Mouse (Mus musculus) heart, embryonic 11.5 days (tissue): ENCODE results near the gene Sema6c. TPM values are rescaled to one million over a fixed set of nuclear protein-coding genes. Genes with fewer than 3 reads are reported as not detected.

ENCODE experiments used
- ATAC-seq: fragments of 200-750 bp; cut with Nextera tagmentation; replicated peaks from 2 replicates; pipeline ENCODE4 v1.8.0; 2017; ENCODE audit warnings: moderate library complexity; ENCODE audit not compliant: insufficient number of reproducible peaks, low FRiP score, low TSS enrichment
- H3K27ac ChIP-seq: fragments of 300-500 bp; sonication (generic); 2 replicates; pipeline ENCODE4 v1.5.1; 2014; ENCODE audit warnings: mild to moderate bottlenecking, low read depth, low read length
- H3K27me3 ChIP-seq: fragments of 300-500 bp; sonication (generic); 2 replicates; pipeline ENCODE4 v1.6.1; 2014; ENCODE audit warnings: mild to moderate bottlenecking, low read length, mixed read lengths; ENCODE audit not compliant: control insufficient read depth, insufficient read depth
- H3K36me3 ChIP-seq: fragments of 300-500 bp; sonication (generic); 2 replicates; pipeline ENCODE4 v1.6.1; 2014; ENCODE audit warnings: mild to moderate bottlenecking, low read length, moderate library complexity, mixed read lengths; ENCODE audit not compliant: control insufficient read depth, insufficient read depth
- H3K4me1 ChIP-seq: fragments of 300-500 bp; sonication (generic); 2 replicates; pipeline ENCODE4 v1.6.1; 2014; ENCODE audit warnings: low read length; ENCODE audit not compliant: control insufficient read depth, insufficient read depth
- H3K4me2 ChIP-seq: fragments of 300-500 bp; sonication (generic); 2 replicates; pipeline ENCODE4 v1.6.1; 2014; ENCODE audit warnings: mild to moderate bottlenecking, moderate library complexity
- H3K4me3 ChIP-seq: fragments of 300-500 bp; sonication (generic); 2 replicates; pipeline ENCODE4 v1.5.1; 2014; ENCODE audit warnings: low read depth, low read length
- H3K9ac ChIP-seq: fragments of 300-500 bp; sonication (generic); 2 replicates; pipeline ENCODE4 v1.6.1; 2014; ENCODE audit warnings: mild to moderate bottlenecking, low read depth, low read length, moderate library complexity
- H3K9me3 ChIP-seq: fragments of 300-500 bp; sonication (generic); replicated peaks from 2 replicates; pipeline ENCODE4 v1.6.1; 2016; ENCODE audit warnings: low read length; ENCODE audit not compliant: control insufficient read depth
- WGBS: fragments of 180-500 bp; shearing (Covaris S2); extraction: QIAGEN DNeasy Blood & Tissue Kit; methylation state at CpG from one replicate; pipeline ENCODE4 v1.1.7; 2014; ENCODE audit not compliant: insufficient replicate concordance; 5-methylcytosine and 5-hydroxymethylcytosine counted together
- polyA plus RNA-seq: library from polyadenylated mRNA; unstranded; fragments of >200 nt; fragmentation: Nextera tagmentation; extraction: Ambion mirVana; gene quantifications from 2 replicates; pipeline ENCODE4 v1.2.1, GENCODE M21; 2014

Gene Sema6c
- polyA plus RNA-seq, 1 experiment from 2014 or later, result 2.2 TPM

DNA sequence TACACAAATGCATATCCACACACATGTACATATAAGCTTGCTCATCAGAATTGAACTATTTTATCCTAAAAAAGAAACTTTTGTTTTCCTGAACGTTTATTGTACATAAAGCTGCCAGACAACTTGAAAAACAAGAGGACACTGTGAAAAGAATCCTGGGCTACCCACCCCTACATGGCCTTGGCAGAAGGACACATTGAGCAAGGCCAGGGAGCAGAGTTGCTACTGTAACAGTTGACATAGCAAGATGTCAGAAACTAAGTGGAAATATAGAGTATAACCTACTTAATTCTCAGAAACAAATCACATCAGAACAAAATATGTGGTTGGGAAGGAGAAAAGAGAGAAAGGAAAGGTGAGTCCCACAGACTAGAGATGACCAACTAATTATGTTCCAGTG lies 21.6 kb downstream of the Sema6c start:
- Histone ChIP-seq H3K4me2 (no peak overlapping the region), H3K36me3 (peaks cover 4% of the 10 kb centered on the region), H3K27ac (no peak overlapping the region), H3K27me3 (no peaks in the 10 kb centered on the region), H3K4me1 (no peaks in the 10 kb centered on the region), H3K4me3 (no peak overlapping the region), H3K9ac (no peak overlapping the region), H3K9me3 (no peaks in the 10 kb centered on the region)
- 42% methylated on average over 1 of the region's 1 CpGs for WGBS
- ATAC-seq, result no peak

DNA sequence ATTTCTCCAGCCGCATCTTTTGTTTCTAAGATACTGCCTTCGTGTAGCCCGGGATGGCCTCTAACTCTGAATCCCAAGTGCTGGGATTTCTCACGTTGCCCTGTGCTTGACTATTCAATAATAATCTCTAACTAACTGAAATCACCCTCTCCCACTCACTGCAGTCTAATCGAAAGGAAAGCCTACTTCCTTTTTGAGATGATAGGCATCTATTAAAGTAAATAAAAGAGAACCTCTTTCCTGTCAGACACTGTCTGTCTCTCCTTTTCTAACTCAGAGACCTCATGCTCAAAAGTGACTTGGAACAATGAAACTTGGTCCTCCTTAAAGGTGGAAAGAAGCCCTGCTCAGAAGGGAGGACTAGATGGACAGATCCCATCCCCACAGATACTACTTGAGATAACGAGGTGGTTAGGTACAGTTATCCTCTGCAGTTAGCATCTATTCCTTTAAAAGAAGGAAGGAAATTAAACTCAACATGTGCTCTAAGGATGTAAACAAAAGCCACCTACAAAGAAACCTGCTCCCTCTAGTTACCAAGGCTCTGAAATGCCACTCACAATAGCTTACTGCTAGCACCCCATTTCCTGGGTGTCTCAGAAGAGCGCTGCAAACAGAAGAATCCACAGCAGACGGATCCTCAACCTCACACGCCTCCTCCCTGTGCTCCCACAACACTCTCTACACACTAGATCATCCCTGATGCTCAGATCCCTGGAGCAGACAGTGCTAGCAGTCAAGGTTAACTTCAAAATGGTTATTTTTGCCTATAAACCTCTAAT lies 24.7 kb downstream of the Sema6c start:
- H3K4me1 ChIP-seq, result no peaks in the 10 kb centered on the region
- 83% methylated on average over 9 of the region's 9 CpGs for WGBS
- H3K36me3 ChIP-seq, result peaks cover 24% of the 10 kb centered on the region
- no peaks in the 10 kb centered on the region for H3K9me3 ChIP-seq
- no peak for ATAC-seq
- H3K27ac ChIP-seq, result no peak overlapping the region
- no peak overlapping the region for H3K4me3 ChIP-seq
- H3K27me3 ChIP-seq, result no peaks in the 10 kb centered on the region
- no peak overlapping the region for H3K9ac ChIP-seq
- H3K4me2 ChIP-seq, result no peak overlapping the region

DNA sequence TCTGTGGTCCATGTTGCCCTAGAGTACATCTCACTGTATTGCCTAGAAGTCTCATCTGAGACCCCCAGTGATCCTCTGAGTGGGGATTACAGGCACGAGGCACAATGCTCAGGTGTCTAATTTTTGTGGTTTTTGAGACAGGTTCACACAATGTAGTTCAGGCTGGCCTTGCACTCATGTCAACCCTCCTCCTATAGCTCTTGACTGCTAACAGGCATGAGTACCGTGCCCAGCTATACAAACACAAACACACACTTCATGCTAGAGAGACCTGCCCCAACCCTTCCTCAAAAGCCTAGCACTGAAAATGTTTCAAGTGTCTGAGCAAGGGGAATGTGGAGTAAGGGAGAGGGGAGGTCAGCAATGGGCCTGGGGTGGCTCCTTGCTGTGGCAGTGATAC lies 25.8 kb downstream of the Sema6c start:
- 96% methylated on average over 2 of the region's 2 CpGs for WGBS

DNA sequence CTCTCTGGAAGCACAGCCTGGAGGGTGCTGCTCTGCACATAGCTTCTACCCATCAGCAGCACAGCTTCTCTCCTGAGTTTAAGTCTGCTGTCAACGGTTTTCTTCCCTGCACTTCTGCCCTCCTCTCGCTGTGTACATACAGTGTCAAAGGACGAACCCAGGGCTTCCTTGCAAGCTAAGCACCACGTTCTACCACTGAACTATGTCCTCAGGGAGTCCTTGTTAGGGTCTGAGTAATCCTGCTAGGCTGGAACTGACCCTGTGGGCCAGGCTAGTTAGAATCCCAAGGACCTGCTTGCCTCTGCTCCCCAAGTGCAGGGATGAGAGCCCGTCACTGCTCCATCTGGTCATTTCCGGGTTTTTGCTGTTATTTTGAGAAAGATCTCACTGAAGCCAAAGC lies 26.6 kb downstream of the Sema6c start:
- ATAC-seq, result no peak
- H3K36me3 ChIP-seq, result peaks cover 25% of the 10 kb centered on the region

More for the DNA sequence above, 25.8 kb downstream of the Sema6c start:
- Histone ChIP-seq H3K4me3 (no peak overlapping the region), H3K4me1 (no peaks in the 10 kb centered on the region), H3K9ac (no peak overlapping the region), H3K27ac (no peak overlapping the region), H3K4me2 (no peak overlapping the region), H3K36me3 (peaks cover 25% of the 10 kb centered on the region), H3K27me3 (no peaks in the 10 kb centered on the region), H3K9me3 (no peaks in the 10 kb centered on the region)
- ATAC-seq, result no peak

DNA sequence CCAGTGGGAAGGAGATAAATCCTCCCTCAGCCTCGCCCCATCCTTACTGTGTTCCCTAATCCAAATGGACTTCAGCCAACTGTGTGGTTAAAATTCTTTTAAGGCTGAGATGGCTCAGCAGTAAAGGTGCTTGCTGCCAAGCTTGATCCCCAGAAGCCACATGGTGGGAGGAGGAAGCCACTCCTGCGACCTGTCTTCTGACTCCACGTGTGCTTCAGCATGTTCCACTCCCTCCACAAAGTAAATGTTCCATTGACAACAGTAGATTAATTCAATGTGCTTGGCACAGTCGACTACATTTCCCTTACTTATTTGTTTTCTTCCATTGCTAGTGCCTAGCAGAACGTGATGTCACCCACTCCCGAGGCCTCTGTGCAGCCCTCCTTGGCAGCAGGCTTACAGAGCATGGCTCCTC lies 34.5 kb downstream of the Sema6c start:
- no peak overlapping the region for H3K4me2 ChIP-seq
- no peaks in the 10 kb centered on the region for H3K27me3 ChIP-seq
- H3K9me3 ChIP-seq, result no peaks in the 10 kb centered on the region
- H3K4me3 ChIP-seq, result no peak overlapping the region
- H3K4me1 ChIP-seq, result no peaks in the 10 kb centered on the region
- no peak for ATAC-seq
- peaks cover 13% of the 10 kb centered on the region for H3K36me3 ChIP-seq
- 88% methylated on average over 6 of the region's 6 CpGs for WGBS
- no peak overlapping the region for H3K9ac ChIP-seq
- no peak overlapping the region for H3K27ac ChIP-seq

More for the DNA sequence above, 26.6 kb downstream of the Sema6c start:
- no peak overlapping the region for H3K9ac ChIP-seq
- H3K27me3 ChIP-seq, result no peaks in the 10 kb centered on the region
- H3K27ac ChIP-seq, result no peak overlapping the region
- WGBS, result 92% methylated on average over 6 of the region's 6 CpGs
- H3K9me3 ChIP-seq, result no peaks in the 10 kb centered on the region
- H3K4me2 ChIP-seq, result no peak overlapping the region
- no peak overlapping the region for H3K4me3 ChIP-seq
- H3K4me1 ChIP-seq, result no peaks in the 10 kb centered on the region

DNA sequence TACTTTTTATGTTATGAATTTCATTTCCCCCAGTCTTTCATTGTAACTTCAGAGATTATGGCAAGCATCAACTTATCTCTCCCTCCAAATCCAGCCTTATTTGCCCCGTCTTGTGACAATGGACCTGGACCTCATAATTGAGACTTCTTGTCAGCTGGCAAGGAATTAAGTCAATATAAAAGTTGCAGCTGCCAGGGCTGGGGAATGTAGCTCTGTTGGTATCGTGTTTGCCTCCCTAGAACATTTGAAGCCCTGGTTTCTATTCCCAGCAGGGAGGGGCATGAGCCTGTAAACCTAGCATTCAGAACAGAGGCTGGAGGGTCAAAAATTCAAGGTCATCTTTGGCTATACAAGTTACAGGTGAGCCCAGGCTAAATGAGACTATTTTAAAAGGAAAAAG lies 35.5 kb downstream of the Sema6c start:
- H3K27me3 ChIP-seq, result no peaks in the 10 kb centered on the region
- 88% methylated on average over 2 of the region's 2 CpGs for WGBS
- no peak overlapping the region for H3K9ac ChIP-seq
- H3K9me3 ChIP-seq, result no peaks in the 10 kb centered on the region
- no peak overlapping the region for H3K4me3 ChIP-seq
- no peak overlapping the region for H3K4me2 ChIP-seq
- no peak overlapping the region for H3K27ac ChIP-seq
- peaks cover 15% of the 10 kb centered on the region for H3K36me3 ChIP-seq
- no peak for ATAC-seq
- no peaks in the 10 kb centered on the region for H3K4me1 ChIP-seq

DNA sequence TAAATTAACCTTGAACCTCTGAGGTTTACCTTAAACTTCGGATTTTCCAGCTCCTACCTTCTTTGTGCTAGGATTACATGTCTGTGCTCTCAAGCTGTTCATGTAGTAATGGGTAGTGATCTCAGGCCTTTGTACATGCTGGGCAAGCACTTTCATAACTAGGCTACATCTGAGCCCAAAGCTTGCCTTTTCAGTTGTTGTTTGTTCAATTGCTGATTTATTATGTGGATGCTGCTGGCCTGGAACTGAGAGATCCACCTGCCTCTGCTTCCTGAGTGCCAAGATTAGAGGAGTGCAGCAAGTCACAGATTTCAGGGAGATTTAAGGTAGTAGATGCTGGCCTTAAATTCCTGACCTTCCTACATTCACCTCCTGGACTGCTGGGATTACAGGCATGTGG lies 38.8 kb downstream of the Sema6c start:
- Histone ChIP-seq H3K9ac (no peak overlapping the region), H3K36me3 (peaks cover 29% of the 10 kb centered on the region)
- WGBS, result 75% methylated on average over 1 of the region's 1 CpGs

DNA sequence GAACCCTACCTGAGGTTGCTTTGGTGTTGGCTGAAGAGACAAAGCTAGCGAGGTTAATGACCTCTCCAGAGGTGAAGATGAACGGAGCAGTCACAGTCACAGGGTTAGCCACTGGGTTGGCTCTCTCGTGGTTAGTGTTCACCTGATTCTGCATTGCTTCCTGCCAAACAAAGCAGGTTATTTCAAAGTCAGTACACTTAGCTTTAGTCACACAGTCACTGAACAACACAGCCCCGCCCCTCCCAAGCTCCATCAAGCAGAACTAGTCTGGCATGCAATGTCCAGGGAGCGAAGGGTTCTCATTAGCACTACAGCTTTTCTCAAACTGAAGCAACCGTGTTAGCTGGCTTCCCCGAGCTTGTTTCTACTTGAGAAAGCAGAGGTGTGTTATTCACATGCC lies 39.9 kb downstream of the Sema6c start:
- Histone ChIP-seq H3K27me3 (no peaks in the 10 kb centered on the region), H3K4me3 (no peak overlapping the region), H3K9me3 (no peaks in the 10 kb centered on the region), H3K9ac (no peak overlapping the region), H3K36me3 (peaks cover 29% of the 10 kb centered on the region), H3K4me1 (no peaks in the 10 kb centered on the region), H3K27ac (no peak overlapping the region), H3K4me2 (no peak overlapping the region)
- WGBS, result 89% methylated on average over 7 of the region's 7 CpGs
- no peak for ATAC-seq

More for the DNA sequence above, 38.8 kb downstream of the Sema6c start:
- H3K4me1 ChIP-seq, result no peaks in the 10 kb centered on the region
- no peak overlapping the region for H3K4me2 ChIP-seq
- no peaks in the 10 kb centered on the region for H3K9me3 ChIP-seq
- ATAC-seq, result no peak
- no peak overlapping the region for H3K4me3 ChIP-seq
- H3K27ac ChIP-seq, result no peak overlapping the region
- H3K27me3 ChIP-seq, result no peaks in the 10 kb centered on the region

DNA sequence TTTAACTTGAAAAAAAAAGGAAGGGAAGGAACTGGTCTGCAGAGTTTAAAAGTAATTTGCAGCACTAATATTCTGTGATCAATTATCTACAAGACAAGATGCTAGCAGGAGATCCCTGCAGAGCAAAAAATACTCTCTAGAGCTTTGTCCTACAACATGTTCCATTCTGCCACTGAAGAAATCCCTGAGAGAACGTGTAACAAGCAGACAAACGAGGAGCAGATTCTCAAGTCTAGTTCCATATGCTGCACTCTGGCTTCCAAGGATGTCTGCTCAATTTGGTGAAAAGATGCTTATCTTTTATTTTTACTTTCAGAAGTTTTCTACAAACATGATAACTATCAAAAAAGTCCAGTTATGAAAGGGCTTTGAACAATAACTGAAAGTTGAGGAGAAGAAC lies 40.3 kb downstream of the Sema6c start:
- H3K27ac ChIP-seq, result no peak overlapping the region
- no peaks in the 10 kb centered on the region for H3K9me3 ChIP-seq
- no peak for ATAC-seq
- WGBS, result 88% methylated on average over 2 of the region's 2 CpGs
- no peaks in the 10 kb centered on the region for H3K27me3 ChIP-seq
- H3K36me3 ChIP-seq, result peaks cover 29% of the 10 kb centered on the region
- no peak overlapping the region for H3K4me2 ChIP-seq
- no peaks in the 10 kb centered on the region for H3K4me1 ChIP-seq
- no peak overlapping the region for H3K9ac ChIP-seq
- no peak overlapping the region for H3K4me3 ChIP-seq
